ENCODE assay signal across 9 mouse cellular contexts in the genomic region with DNA sequence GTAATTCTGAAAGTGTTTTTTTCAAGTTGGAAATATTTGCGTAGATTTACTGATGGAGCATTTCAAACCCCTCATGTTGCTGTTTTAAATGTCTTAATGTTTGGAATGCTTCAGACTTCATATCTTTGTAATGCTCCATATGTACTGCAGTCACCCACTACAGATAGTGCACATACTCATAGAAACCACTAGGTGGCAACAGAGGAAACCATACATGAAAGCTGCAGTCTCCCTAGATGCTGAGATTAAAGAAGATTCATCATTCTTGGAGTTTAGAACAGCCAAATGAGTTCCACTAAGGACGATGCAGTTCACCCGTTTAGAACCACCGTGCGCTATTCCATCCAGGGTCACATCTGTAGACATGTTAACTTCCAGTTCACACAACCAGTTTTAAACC. TPM values are rescaled to one million over a fixed set of nuclear protein-coding genes. Genes with fewer than 3 reads are reported as not detected.
DNase-seq lines count a peak whose midpoint lies in the region; ATAC-seq and TF ChIP-seq lines count a peak whose summit lies in the region.
"Had no signal": no experiment of that assay in that cellular context is flagged by ENCODE, and none has a peak within 500 bp of the region (broad histone marks: within the 10 kb centered on the region; RNA-seq: fewer than 3 reads in every experiment).

No protein-coding gene starts in this region.

- WGBS in liver, adult 2 months, result 13% methylated on average over 5 of the region's 5 CpGs
- WGBS in intestine, postnatal 0 days, result 8% methylated on average over 5 of the region's 5 CpGs
- 14% methylated on average over 5 of the region's 5 CpGs for WGBS in neural tube, embryonic 14.5 days

- H3K36me3 ChIP-seq in liver, adult 2 months (ENCODE audit: control insufficient read depth, insufficient read depth, low read length), result no peaks in the 10 kb centered on the region
- H3K36me3 ChIP-seq in intestine, postnatal 0 days (ENCODE audit: control insufficient read depth, insufficient read depth), result no peaks in the 10 kb centered on the region
- H3K36me3 ChIP-seq in neural tube, embryonic 14.5 days (ENCODE audit: control insufficient read depth, insufficient read depth, low read length), result no peaks in the 10 kb centered on the region

- H3K79me2 ChIP-seq in liver, adult 2 months (ENCODE audit: control insufficient read depth, insufficient read depth, low read length), result no peaks in the 10 kb centered on the region

- no peak for TF ChIP-seq POLR2A in liver, adult 2 months (IDR thresholded peaks at IDR 0.05; ENCODE audit: extremely low read depth, insufficient read depth, low read length)

- H3K27me3 ChIP-seq in liver, adult 2 months (ENCODE audit: control insufficient read depth, insufficient read depth, low read length), result no peaks in the 10 kb centered on the region
- no peaks in the 10 kb centered on the region for H3K27me3 ChIP-seq in intestine, postnatal 0 days (replicated peaks; ENCODE audit: control insufficient read depth, insufficient read depth, low read length)
- no peaks in the 10 kb centered on the region for H3K27me3 ChIP-seq in neural tube, embryonic 14.5 days (ENCODE audit: control insufficient read depth, insufficient read depth, low read length)

- ATAC-seq in cerebellum, adult (ENCODE audit: insufficient number of reproducible peaks, low FRiP score, low TSS enrichment), result peak; percentile 86
- no peak for ATAC-seq in intestine, postnatal 0 days
- peak; percentile 86 for ATAC-seq in neural tube, embryonic 14.5 days (ENCODE audit: low read depth)

- no peak for DNase-seq in cerebellum, adult 18-20 months
- peak; percentile 47 for DNase-seq in liver, adult 2 months (ENCODE audit: extremely low read depth, low read depth, low spot score)
- DNase-seq in liver, result no peak
- peak; percentile 52 for DNase-seq in embryo, embryonic 11 days
- DNase-seq in right cerebral cortex, postnatal 25 days, result no peak

- no peak overlapping the region for H3K9ac ChIP-seq in liver, adult 2 months (ENCODE audit: low read depth, low read length)
- H3K9ac ChIP-seq in intestine, postnatal 0 days (ENCODE audit: low read depth, low read length), result no peak overlapping the region
- H3K9ac ChIP-seq in neural tube, embryonic 14.5 days (replicated peaks; ENCODE audit: low read depth, low read length), result no peak overlapping the region

- H3K4me3 ChIP-seq in liver, adult 2 months (ENCODE audit: insufficient read depth, low read depth, low read length), result no peak overlapping the region
- no peak overlapping the region for H3K4me3 ChIP-seq in intestine, postnatal 0 days (ENCODE audit: low read depth, low read length)
- no peak overlapping the region for H3K4me3 ChIP-seq in neural tube, embryonic 14.5 days (ENCODE audit: low read depth, low read length)

- no peak overlapping the region for H3K27ac ChIP-seq in liver, adult 2 months (replicated peaks; ENCODE audit: insufficient read depth, low read depth, low read length)
- no peak overlapping the region for H3K27ac ChIP-seq in intestine, postnatal 0 days (ENCODE audit: low read depth, low read length)
- H3K27ac ChIP-seq in neural tube, embryonic 14.5 days (ENCODE audit: low read depth, low read length), result no peak overlapping the region

- no peaks in the 10 kb centered on the region for H3K9me3 ChIP-seq in intestine, postnatal 0 days (ENCODE audit: control insufficient read depth)
- H3K9me3 ChIP-seq in neural tube, embryonic 14.5 days (ENCODE audit: control insufficient read depth, low read length), result no peaks in the 10 kb centered on the region

- no peaks in the 10 kb centered on the region for H3K4me1 ChIP-seq in liver, adult 2 months (ENCODE audit: control insufficient read depth, insufficient read depth, low read length)
- no peaks in the 10 kb centered on the region for H3K4me1 ChIP-seq in intestine, postnatal 0 days (replicated peaks; ENCODE audit: control insufficient read depth, insufficient read depth, low read length)
- no peaks in the 10 kb centered on the region for H3K4me1 ChIP-seq in neural tube, embryonic 14.5 days (ENCODE audit: control insufficient read depth, insufficient read depth, low read length)

- H3K4me2 ChIP-seq in intestine, postnatal 0 days (replicated peaks; ENCODE audit: low read depth), result no peak overlapping the region
- H3K4me2 ChIP-seq in neural tube, embryonic 14.5 days (ENCODE audit: low read depth, low read length), result no peak overlapping the region

- TF ChIP-seq CTCF in liver, adult 2 months (IDR thresholded peaks at IDR 0.05; ENCODE audit: low read depth, low read length), result peak; percentile 40; the same call in 1 of the 2 replicates
- peak; percentile 92 for TF ChIP-seq CTCF in intestine, postnatal 0 days (IDR thresholded peaks at IDR 0.05; ENCODE audit: low read depth)

RNA-seq across cellular contexts. Expression of a gene that starts 0.8 kb away (rescaled TPM):
- not detected in 2 replicates for total RNA-seq in liver, adult 2 months (2014; rRNA removed)
- not detected in 2 replicates for polyA plus RNA-seq in liver, adult 2 months (2012; rRNA removed)
- not detected in 2 replicates for polyA plus RNA-seq in intestine, postnatal 0 days (2015; fragmentation: Nextera tagmentation; extraction: Ambion mirVana)
- 0.63 TPM in 1 of 2 replicates, not detected in the other for polyA plus RNA-seq in neural tube, embryonic 14.5 days (2014; fragmentation: Nextera tagmentation; extraction: Ambion mirVana)
- polyA plus RNA-seq: heart, embryonic 14.5 days had no signal

RNA-seq across cellular contexts. Expression of a gene that starts 7.5 kb away (rescaled TPM):
- not detected in 2 replicates for total RNA-seq in liver, adult 2 months (2014; rRNA removed)
- not detected in 2 replicates for polyA plus RNA-seq in liver, adult 2 months (2012; rRNA removed)
- not detected in 2 replicates for polyA plus RNA-seq in intestine, postnatal 0 days (2015; fragmentation: Nextera tagmentation; extraction: Ambion mirVana)
- not detected in 2 replicates for polyA plus RNA-seq in neural tube, embryonic 14.5 days (2014; fragmentation: Nextera tagmentation; extraction: Ambion mirVana)
- polyA plus RNA-seq: heart, embryonic 14.5 days had no signal

RNA-seq across cellular contexts. Expression of a gene that starts 17.2 kb away (rescaled TPM):
- 31.7 and 37.5 TPM in 2 replicates for total RNA-seq in liver, adult 2 months (2014; rRNA removed)
- 25.0 and 26.8 TPM in 2 replicates for polyA plus RNA-seq in liver, adult 2 months (2012; rRNA removed)
- 92.5 TPM in 2 replicates for polyA plus RNA-seq in intestine, postnatal 0 days (2015; fragmentation: Nextera tagmentation; extraction: Ambion mirVana)
- polyA plus RNA-seq in neural tube, embryonic 14.5 days (2014; fragmentation: Nextera tagmentation; extraction: Ambion mirVana), result 141 and 149 TPM in 2 replicates

RNA-seq across cellular contexts. Expression of a gene that starts 59.7 kb away (rescaled TPM):
- total RNA-seq in liver, adult 2 months (2014; rRNA removed), result 0.13 and 0.18 TPM in 2 replicates
- 0.01 and 0.04 TPM in 2 replicates for polyA plus RNA-seq in liver, adult 2 months (2012; rRNA removed)
- 1.1 and 1.4 TPM in 2 replicates for polyA plus RNA-seq in intestine, postnatal 0 days (2015; fragmentation: Nextera tagmentation; extraction: Ambion mirVana)
- polyA plus RNA-seq in neural tube, embryonic 14.5 days (2014; fragmentation: Nextera tagmentation; extraction: Ambion mirVana), result 0.71 and 1.1 TPM in 2 replicates

Comparison
In these comparisons a context has a peak if more than half of its experiments do, and no peak if none do; other contexts are left out.
1. DNase-seq: peak in liver, adult 2 months (single experiment) and embryo, embryonic 11 days (single experiment); none in cerebellum, adult 18-20 months (0 of 2), liver (single experiment) and right cerebral cortex, postnatal 25 days (single experiment).